Mouse (Mus musculus) hindbrain, embryonic 10.5 days (tissue): ENCODE results near the gene Patj. TPM values are rescaled to one million over a fixed set of nuclear protein-coding genes. Genes with fewer than 3 reads are reported as not detected.
"Not testable (repeated sequence)": the region's sequence is repeated elsewhere in the genome, so short reads cannot be mapped to it uniquely, and the experiment has no call there.

ENCODE experiments used
- DNase-seq: peaks from one replicate; pipeline ENCODE4 v3.0.0-alpha.2; 2017; ENCODE audit warnings: low spot score
- H3K27ac ChIP-seq: fragments of 300-500 bp; sonication (generic); 2 replicates; pipeline ENCODE4 v1.5.1; 2016; ENCODE audit warnings: mild to moderate bottlenecking, moderate library complexity
- H3K27me3 ChIP-seq: fragments of 300-500 bp; sonication (generic); 2 replicates; pipeline ENCODE4 v1.6.1; 2016; ENCODE audit warnings: mild to moderate bottlenecking; ENCODE audit not compliant: poor library complexity, insufficient read depth, severe bottlenecking
- H3K36me3 ChIP-seq: fragments of 300-500 bp; sonication (generic); 2 replicates; pipeline ENCODE4 v1.6.1; 2016; ENCODE audit warnings: mild to moderate bottlenecking, moderate library complexity
- H3K4me1 ChIP-seq: fragments of 300-500 bp; sonication (generic); replicated peaks from 2 replicates; pipeline ENCODE4 v1.6.1; 2016; ENCODE audit warnings: mild to moderate bottlenecking
- H3K4me3 ChIP-seq: fragments of 300-500 bp; sonication (generic); 2 replicates; pipeline ENCODE4 v1.5.1; 2016; ENCODE audit warnings: mild to moderate bottlenecking, moderate library complexity
- H3K9me3 ChIP-seq: fragments of 300-500 bp; sonication (generic); 2 replicates; pipeline ENCODE4 v1.6.1; 2016; ENCODE audit warnings: mild to moderate bottlenecking, moderate library complexity
- WGBS: fragments of 180-500 bp; shearing (Covaris S2); methylation state at CpG from one replicate; pipeline ENCODE4 v1.1.7; 2016; 5-methylcytosine and 5-hydroxymethylcytosine counted together
- polyA plus RNA-seq: library from polyadenylated mRNA; unstranded; fragments of >200 nt; fragmentation: Nextera tagmentation; extraction: Ambion mirVana; gene quantifications from 2 replicates; pipeline ENCODE4 v1.2.1, GENCODE M21; 2016

Gene Patj
- polyA plus RNA-seq, 1 experiment from 2014 or later = 8.2 TPM

DNA sequence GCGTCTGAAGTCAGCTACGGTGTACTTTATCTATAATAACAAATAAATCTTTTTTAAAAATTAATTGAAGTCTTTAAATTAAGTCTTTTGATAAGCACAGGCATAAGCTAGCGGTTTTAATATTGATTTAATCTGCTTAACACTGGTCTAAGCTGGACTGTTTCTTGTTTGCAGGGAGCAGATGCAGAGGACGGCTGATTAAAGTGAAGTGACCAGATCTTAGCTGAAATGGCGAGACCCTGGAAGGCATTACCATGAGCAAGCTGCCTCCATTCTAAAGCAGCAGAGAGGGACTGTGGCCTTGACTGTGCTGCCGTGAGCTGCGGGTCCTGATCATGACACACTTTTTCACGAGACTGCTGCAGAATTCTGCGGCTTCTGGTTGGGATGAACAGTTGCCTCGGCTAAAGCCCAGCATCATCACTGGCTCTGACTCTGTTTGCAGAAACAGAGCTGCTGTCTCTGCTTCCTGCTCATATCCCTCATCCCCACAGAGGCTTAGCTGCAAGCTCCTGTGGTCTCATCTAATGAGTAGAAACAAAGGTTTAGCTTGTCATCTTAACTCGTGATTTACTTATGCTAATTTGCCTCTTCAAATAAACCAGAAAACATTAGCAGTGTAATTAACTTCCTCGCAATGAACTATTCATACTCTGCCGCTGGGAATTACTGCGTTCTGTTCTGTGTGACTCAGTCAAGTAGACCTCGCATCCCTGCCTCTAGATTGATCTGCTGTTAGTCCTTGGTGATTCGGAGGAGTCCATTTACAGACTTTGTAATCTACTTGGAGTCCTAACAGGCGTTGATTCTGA, 322.4 kb downstream of the Patj start:
- no peak overlapping the region for H3K27ac ChIP-seq
- no peak for DNase-seq
- H3K4me3 ChIP-seq = no peak overlapping the region
- H3K9me3 ChIP-seq = no peaks in the 10 kb centered on the region
- no peaks in the 10 kb centered on the region for H3K4me1 ChIP-seq
- H3K27me3 ChIP-seq = no peaks in the 10 kb centered on the region
- WGBS = 88% methylated on average over 17 of the region's 17 CpGs
- no peaks in the 10 kb centered on the region for H3K36me3 ChIP-seq

DNA sequence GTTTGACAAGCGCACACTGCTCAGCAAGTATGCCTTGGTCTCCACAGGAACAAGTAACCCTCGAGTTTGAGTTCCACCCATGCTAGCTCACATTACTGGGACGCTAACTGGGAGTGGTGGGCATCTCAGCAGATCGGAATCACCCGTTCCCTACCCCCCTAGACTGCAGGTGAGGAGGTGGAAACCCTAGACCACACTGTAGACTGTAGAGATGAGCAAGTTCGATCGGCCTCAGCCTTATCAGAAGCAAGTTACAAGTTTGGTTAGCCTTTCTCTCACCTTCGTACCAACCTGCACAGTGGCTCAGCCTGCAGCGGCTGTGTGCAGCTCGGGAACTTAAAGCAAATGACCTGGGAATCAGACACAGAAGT, 322.9 kb downstream of the Patj start:
- H3K4me3 ChIP-seq = no peak overlapping the region
- H3K9me3 ChIP-seq = no peaks in the 10 kb centered on the region
- H3K27ac ChIP-seq = no peak overlapping the region
- WGBS = 87% methylated on average over 10 of the region's 10 CpGs
- no peak for DNase-seq
- no peaks in the 10 kb centered on the region for H3K36me3 ChIP-seq
- no peaks in the 10 kb centered on the region for H3K27me3 ChIP-seq
- no peaks in the 10 kb centered on the region for H3K4me1 ChIP-seq

DNA sequence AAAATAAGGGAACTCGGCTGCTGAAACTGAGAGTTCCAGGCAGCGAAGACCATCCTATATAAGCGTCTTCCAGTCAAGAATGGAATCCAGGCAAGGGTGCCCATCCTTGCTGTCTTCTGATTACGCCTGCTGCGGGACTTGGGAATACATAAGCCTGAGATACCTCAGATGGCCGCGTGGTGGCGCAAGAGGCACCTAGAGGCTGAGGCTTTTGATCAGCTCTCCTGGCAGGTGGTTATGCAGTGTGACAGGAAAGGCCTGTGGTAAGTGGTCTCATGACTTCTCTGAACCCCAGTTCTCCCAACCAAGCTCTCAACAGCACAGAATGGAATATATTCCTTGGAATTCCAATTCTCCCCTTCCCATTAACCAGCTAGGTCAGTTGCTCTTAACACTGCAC, 326.9 kb downstream of the Patj start:
- DNase-seq = peak; percentile 79
- no peak overlapping the region for H3K27ac ChIP-seq
- H3K4me1 ChIP-seq = peaks cover 12% of the 10 kb centered on the region
- 14% methylated on average over 8 of the region's 8 CpGs for WGBS
- no peaks in the 10 kb centered on the region for H3K9me3 ChIP-seq
- no peaks in the 10 kb centered on the region for H3K36me3 ChIP-seq
- H3K27me3 ChIP-seq = peaks cover 25% of the 10 kb centered on the region
- H3K4me3 ChIP-seq = no peak overlapping the region

DNA sequence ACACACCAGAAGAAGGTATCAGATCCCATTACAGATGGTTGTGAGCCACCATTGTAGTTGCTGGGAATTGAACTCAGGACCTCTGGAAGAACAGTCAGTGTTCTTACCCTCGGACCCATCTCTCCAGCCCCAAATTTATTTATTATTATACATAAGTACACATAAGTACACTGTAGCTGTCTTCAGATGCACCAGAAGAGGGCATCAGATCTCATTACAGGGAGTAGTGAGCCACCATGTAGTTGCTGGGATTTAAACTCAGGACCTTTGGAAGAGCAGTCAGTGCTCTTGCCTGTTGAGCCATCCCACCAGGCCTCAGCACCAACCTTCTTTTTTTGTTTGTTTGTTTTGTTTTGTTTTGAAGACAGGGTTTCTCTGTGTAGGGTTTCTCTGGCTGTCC, 329.1 kb downstream of the Patj start:
- peaks cover 24% of the 10 kb centered on the region for H3K4me1 ChIP-seq
- H3K9me3 ChIP-seq, H3K4me3 ChIP-seq, DNase-seq, H3K27ac ChIP-seq, H3K36me3 ChIP-seq: not testable (repeated sequence)
- H3K27me3 ChIP-seq = peaks cover 44% of the 10 kb centered on the region
- 87% methylated on average over 1 of the region's 1 CpGs for WGBS

DNA sequence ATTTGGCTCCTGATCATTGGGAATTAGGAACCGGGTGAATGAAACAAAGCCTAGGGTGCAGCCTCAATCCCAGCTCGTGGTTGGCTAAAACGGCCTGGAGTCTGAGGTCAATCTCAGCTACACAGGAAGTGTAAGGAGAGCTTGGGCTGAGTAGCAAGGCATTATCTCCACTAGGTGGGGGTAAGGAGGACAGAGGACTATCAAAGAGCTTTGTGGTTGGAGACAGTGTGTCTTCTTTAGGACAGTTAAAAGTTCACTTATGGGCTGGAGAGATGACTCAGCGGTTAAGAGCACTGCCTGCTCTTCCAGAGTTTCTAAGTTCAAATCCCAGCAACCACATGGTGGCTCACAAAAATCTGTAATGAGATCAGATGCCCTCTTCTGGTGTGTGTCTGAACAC, 329.9 kb downstream of the Patj start:
- WGBS = 38% methylated on average over 4 of the region's 4 CpGs
- DNase-seq = no peak

DNA sequence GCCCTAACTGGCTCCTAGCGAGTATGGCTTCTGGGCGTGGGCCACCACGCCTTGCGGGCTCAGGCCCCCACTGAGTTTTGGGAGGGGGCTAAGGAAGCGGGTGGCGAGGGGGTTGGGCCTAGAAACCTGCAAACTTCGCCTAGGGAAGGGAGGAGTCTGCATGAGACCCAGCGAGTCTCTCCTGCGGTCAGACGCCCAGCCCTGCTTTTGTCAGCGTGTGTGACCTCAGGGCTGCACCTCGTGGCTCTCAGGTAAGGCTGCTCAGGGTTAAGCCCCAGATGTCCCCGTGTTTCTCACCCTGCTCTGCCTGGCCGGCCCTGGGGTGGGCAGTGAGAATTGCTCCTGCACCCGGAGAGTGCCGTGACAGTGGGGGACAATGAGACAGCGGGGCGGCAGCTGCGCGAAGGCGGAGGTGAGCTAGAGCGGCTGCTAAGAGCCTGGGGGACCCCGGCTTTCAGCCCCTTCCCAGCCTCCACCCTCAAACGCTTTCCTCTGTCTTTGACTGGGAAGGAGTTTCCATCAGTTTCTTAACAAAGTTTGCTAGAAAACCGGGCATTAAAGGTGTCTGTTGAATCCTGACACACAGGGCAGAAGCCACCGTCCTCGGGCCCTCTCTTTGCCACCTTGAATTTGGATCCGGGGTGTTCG, 331.1 kb downstream of the Patj start, which contains the start of gene L1td1:
L1td1 (plus strand) TSS at position 145 of the 648 bp plus-strand sequence.
- Histone ChIP-seq H3K9me3 (no peaks in the 10 kb centered on the region), H3K4me3 (peak within 1 kb of the TSS; percentile 52), H3K4me1 (peaks cover 24% of the 10 kb centered on the region), H3K27me3 (peaks cover 44% of the 10 kb centered on the region), H3K36me3 (no peaks in the 10 kb centered on the region), H3K27ac (peak within 1 kb of the TSS; percentile 59)
- under 1% methylated on average over 29 of the region's 29 CpGs for WGBS
- peak; percentile 38 for DNase-seq

More for the DNA sequence above, 329.9 kb downstream of the Patj start:
- Histone ChIP-seq H3K36me3 (no peaks in the 10 kb centered on the region), H3K4me1 (peaks cover 24% of the 10 kb centered on the region), H3K27me3 (peaks cover 44% of the 10 kb centered on the region), H3K4me3 (no peak overlapping the region), H3K27ac (no peak overlapping the region), H3K9me3 (no peaks in the 10 kb centered on the region)

DNA sequence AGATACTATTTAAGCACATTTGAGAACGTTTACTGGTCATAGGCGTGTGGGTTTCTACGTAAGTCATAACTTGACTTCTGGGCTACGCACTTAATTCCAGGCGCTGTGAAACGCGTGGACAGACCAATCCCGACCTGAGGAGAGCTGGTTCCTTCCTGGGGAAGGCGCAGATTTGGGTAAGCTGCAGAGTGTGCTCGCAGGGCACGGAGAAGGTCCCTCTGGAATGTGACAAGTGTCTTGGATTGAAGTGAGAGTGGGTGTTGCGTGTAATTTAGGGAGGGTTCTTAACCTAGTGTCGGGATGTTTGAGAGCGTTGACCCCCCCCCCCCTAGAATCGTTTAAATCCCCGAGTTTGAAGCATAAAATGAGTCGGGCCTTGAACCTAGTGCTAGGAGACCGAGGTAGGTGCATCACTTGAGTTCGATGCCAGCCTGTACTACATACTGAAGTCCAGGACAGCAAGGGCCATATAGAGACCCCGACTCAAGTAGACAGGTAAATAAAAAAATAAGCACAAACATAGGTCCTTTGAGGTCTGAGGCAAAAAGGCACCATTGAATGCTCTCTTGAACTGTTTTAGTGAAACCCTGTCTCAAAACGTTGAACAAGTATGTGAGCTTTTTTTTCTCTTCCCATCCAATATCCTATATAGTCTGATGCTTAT, 331.8 kb downstream of the Patj start:
- peak; percentile 22 for DNase-seq
- Histone ChIP-seq H3K4me3 (peak overlapping the region; percentile 52), H3K9me3 (no peaks in the 10 kb centered on the region), H3K27me3 (peaks cover 44% of the 10 kb centered on the region), H3K27ac (no peak overlapping the region), H3K36me3 (no peaks in the 10 kb centered on the region), H3K4me1 (peaks cover 24% of the 10 kb centered on the region)
- WGBS = 2% methylated on average over 21 of the region's 21 CpGs

DNA sequence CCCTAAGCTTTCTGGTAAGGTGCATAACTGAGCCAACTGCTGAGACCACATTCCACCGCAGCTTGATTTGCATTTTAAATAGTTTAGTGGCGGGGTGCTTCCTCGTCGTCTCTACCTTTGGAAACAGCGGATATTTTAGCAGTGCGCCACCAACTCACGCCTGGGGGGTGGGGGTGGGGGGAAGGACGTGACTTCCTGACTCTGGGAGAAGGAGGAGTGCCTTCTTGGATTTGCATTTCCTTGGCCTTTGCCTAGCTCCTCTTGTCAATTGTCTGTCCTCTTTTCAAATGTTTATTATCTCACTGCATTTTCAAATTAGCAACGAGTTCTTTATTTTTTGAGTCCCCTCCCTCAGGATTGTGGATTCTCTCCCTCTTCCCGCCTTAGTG, 332.4 kb downstream of the Patj start:
- H3K9me3 ChIP-seq = no peaks in the 10 kb centered on the region
- under 1% methylated on average over 10 of the region's 10 CpGs for WGBS
- peaks cover 44% of the 10 kb centered on the region for H3K27me3 ChIP-seq
- peaks cover 24% of the 10 kb centered on the region for H3K4me1 ChIP-seq
- H3K36me3 ChIP-seq = no peaks in the 10 kb centered on the region
- H3K27ac ChIP-seq = no peak overlapping the region
- peak; percentile 27 for DNase-seq
- peak overlapping the region; percentile 52 for H3K4me3 ChIP-seq

DNA sequence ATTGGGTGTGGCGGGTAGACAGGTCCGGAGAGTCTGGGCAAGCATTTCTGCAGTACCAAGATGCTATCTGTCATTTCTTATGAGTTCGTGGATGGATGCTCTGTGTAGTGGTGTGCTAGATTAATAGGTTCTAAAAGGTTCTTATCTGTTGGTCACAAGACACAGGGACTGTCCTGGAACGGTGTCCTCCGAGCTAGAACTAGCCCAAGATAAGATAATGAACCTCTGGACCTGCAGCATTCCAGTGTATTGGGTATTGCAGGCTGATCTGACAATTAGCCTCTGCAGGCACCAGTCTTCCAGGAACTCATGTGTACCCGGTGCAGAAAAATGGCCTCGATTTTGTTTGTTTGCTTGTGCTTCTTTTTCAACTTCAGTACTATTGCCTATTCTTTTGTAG, 333.1 kb downstream of the Patj start:
- no peaks in the 10 kb centered on the region for H3K36me3 ChIP-seq
- H3K4me3 ChIP-seq = no peak overlapping the region
- 55% methylated on average over 7 of the region's 7 CpGs for WGBS
- H3K27ac ChIP-seq = no peak overlapping the region
- 0 out of 2 replicates have a peak, but pooled peaks cover 3% of the 10 kb centered on the region for H3K9me3 ChIP-seq
- DNase-seq = no peak
- peaks cover 24% of the 10 kb centered on the region for H3K4me1 ChIP-seq
- peaks cover 44% of the 10 kb centered on the region for H3K27me3 ChIP-seq

DNA sequence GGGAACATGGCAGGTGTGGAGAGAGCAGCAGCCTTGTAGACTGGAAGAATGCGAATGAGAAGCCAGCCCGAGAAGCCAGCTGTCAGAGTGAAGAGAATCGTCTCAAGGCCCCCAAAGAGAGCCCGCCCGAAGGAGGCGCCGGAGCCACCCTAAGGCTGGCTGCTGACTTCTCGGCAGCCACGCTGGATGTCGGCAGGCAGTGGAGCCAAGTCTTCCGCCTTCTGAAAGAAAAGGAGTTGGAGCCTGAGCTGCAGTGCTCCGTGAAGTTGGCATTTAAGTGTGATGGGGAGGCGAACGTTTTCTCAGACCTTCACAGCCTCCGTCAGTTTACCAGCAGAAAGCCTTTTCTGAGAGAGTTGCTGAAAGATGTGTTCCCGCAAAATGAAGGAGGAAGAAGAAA, 338.1 kb downstream of the Patj start:
- Histone ChIP-seq H3K36me3 (no peaks in the 10 kb centered on the region), H3K27me3 (peaks cover 7% of the 10 kb centered on the region), H3K27ac (no peak overlapping the region), H3K4me1 (peaks cover under 1% of the 10 kb centered on the region; the same call in 1 of the 2 replicates), H3K4me3 (no peak overlapping the region), H3K9me3 (0 out of 2 replicates have a peak, but pooled peaks cover 3% of the 10 kb centered on the region)
- DNase-seq = no peak
- 92% methylated on average over 16 of the region's 16 CpGs for WGBS

DNA sequence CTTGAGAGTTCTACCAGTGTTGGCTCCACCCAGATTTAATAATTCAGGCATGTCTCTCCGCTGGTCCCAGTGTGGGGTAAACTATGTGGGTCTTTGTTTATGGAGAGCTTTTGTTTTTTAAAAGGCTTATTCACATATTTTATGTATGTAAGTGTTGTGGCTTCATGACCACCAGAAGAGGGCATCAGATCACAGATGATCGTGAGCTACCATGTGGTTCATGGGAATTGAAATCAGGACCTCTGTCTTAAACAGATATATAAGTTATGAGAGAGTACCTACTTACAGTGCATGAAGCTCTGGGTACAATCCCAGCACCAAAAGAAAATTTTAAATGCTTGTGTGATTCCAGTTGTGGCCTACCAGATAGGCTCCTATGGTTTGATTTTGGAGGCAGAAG, 344.2 kb downstream of the Patj start:
- no peak overlapping the region for H3K27ac ChIP-seq
- 52% methylated on average over 2 of the region's 2 CpGs for WGBS
- DNase-seq = no peak
- H3K4me3 ChIP-seq = no peak overlapping the region
- H3K36me3 ChIP-seq = no peaks in the 10 kb centered on the region
- no peaks in the 10 kb centered on the region for H3K27me3 ChIP-seq
- no peaks in the 10 kb centered on the region for H3K9me3 ChIP-seq
- H3K4me1 ChIP-seq = peaks cover 9% of the 10 kb centered on the region; the same call in 1 of the 2 replicates

DNA sequence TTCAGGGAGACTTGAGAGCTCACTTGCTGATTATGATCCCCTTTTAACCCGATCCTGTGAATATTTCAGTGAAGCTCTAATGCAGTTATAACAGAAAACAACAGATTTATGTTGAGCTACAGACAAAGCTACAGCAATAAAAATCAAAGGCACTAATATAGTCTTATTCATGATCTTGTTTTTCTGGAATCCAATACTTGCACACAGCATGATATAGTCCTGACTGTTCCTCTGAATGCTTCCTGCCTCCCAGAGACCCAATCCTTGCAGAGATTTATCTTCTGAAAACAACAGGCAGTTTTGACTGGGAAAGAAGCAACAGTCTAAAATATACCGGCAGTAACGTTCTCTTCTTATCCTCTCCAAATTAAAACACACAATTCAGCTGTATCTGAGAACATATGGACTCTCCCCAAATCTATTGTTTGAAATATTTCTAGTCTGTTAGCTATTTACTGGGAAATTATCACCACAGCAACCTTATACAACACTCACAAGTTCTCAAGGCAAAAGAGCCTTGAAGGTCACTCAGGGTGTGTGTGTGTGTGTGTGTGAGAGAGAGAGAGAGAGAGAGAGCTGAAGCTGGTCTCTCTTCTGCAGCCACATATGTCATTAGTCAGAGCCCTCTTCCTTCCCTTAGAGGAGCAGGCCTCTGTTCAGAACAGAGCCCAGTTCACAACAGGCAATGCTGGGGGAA, 347.8 kb downstream of the Patj start:
- H3K27ac ChIP-seq = 0 out of 2 replicates have a peak overlapping the region, but pooled peaks have one; percentile 54
- peaks cover 9% of the 10 kb centered on the region; the same call in 1 of the 2 replicates for H3K4me1 ChIP-seq
- 76% methylated on average over 3 of the region's 3 CpGs for WGBS
- no peaks in the 10 kb centered on the region for H3K36me3 ChIP-seq
- no peaks in the 10 kb centered on the region for H3K9me3 ChIP-seq
- H3K27me3 ChIP-seq = no peaks in the 10 kb centered on the region
- no peak for DNase-seq
- H3K4me3 ChIP-seq = no peak overlapping the region
